Mouse (Mus musculus) heart, embryonic 13.5 days (tissue): ENCODE measurements around the gene Mocs1. TPM values are rescaled to one million over a fixed set of nuclear protein-coding genes. Genes with fewer than 3 reads are reported as not detected.

Experiments
- ATAC-seq: fragments of 200-750 bp; cut with Nextera tagmentation; 2 replicates; pipeline ENCODE4 v1.8.0; 2017; ENCODE audit warnings: moderate TSS enrichment; ENCODE audit not compliant: insufficient number of reproducible peaks, low FRiP score, low TSS enrichment; ENCODE audit errors: extremely low read depth
- H3K27ac ChIP-seq: fragments of 300-500 bp; sonication (generic); replicated peaks from 2 replicates; pipeline ENCODE4 v1.5.1; 2015; ENCODE audit warnings: moderate library complexity, mild to moderate bottlenecking, inconsistent platforms
- H3K27me3 ChIP-seq: fragments of 300-500 bp; sonication (generic); replicated peaks from 2 replicates; pipeline ENCODE4 v1.6.1; 2015; ENCODE audit warnings: mild to moderate bottlenecking, inconsistent platforms
- H3K36me3 ChIP-seq: fragments of 300-500 bp; sonication (generic); 2 replicates; pipeline ENCODE4 v1.6.1; 2015; ENCODE audit warnings: mild to moderate bottlenecking, inconsistent platforms
- H3K4me1 ChIP-seq: fragments of 300-500 bp; sonication (generic); 2 replicates; pipeline ENCODE4 v1.6.1; 2015; ENCODE audit warnings: inconsistent platforms
- H3K4me2 ChIP-seq: fragments of 300-500 bp; sonication (generic); 2 replicates; pipeline ENCODE4 v1.6.1; 2015; ENCODE audit warnings: inconsistent platforms, mild to moderate bottlenecking, moderate library complexity
- H3K4me3 ChIP-seq: fragments of 300-500 bp; sonication (generic); 2 replicates; pipeline ENCODE4 v1.5.1; 2015; ENCODE audit warnings: moderate library complexity, mild to moderate bottlenecking, inconsistent platforms
- H3K9ac ChIP-seq: fragments of 300-500 bp; sonication (generic); 2 replicates; pipeline ENCODE4 v1.6.1; 2015; ENCODE audit warnings: inconsistent platforms, mild to moderate bottlenecking, moderate library complexity
- H3K9me3 ChIP-seq: fragments of 300-500 bp; sonication (generic); 2 replicates; pipeline ENCODE4 v1.6.1; 2016; ENCODE audit warnings: inconsistent platforms
- WGBS: fragments of 180-500 bp; shearing (Covaris S2); methylation state at CpG from one replicate; pipeline ENCODE4 v1.1.7; 2015; ENCODE audit warnings: mixed read lengths; 5-methylcytosine and 5-hydroxymethylcytosine counted together
- polyA plus RNA-seq: library from polyadenylated mRNA; unstranded; fragments of >200 nt; fragmentation: Nextera tagmentation; extraction: Ambion mirVana; gene quantifications from 2 replicates; pipeline ENCODE4 v1.2.1, GENCODE M21; 2015

Gene Mocs1
- polyA plus RNA-seq, 1 experiment from 2014 or later = 5.9 TPM

DNA sequence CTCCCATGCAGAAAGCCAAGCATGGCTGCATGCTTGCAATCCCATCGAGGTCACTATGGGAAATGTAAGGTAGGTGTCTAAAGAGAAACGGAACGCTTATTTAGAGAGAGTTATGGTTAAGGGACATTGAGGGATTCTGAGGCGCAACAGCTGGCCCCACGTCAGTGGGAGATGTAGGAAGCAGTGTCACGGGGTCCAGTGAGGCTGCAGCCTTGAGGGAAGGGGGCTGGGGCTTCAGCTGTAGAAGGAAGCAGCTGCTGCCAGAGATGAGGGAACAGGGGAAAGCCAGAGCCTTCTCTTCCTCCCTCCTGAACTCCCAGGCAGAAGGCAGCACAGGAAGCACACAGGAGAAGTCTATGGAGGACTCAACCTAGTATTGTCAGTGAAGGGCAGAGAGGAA, 22.8 kb downstream of the Mocs1 start:
- H3K9me3 ChIP-seq = no peaks in the 10 kb centered on the region
- no peak overlapping the region for H3K9ac ChIP-seq
- no peak overlapping the region for H3K27ac ChIP-seq
- H3K4me3 ChIP-seq = no peak overlapping the region
- peaks cover 10% of the 10 kb centered on the region for H3K4me1 ChIP-seq
- ATAC-seq = no peak
- no peak overlapping the region for H3K4me2 ChIP-seq
- H3K36me3 ChIP-seq = peaks cover 50% of the 10 kb centered on the region
- WGBS = 58% methylated on average over 6 of the region's 6 CpGs
- H3K27me3 ChIP-seq = no peaks in the 10 kb centered on the region

DNA sequence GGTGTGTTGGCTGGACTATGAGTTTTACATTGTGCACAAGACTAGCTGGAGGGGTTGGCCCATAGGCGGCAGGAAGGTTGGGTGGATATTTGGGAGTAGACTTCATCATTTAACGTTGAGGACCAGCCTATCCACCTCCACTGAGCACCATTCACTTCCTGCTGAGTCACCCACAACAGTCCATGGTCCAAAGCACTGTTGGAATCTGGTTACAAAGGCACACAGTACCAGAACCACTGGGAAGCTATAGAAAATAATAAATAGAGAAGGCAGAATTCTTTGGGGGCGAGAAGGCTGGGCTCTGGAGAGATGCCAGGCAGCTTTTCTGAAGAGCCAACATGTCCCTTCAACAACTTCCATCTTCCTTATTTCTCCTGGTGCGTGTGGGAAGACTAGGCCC, 28.2 kb downstream of the Mocs1 start:
- no peaks in the 10 kb centered on the region for H3K4me1 ChIP-seq
- WGBS = 81% methylated on average over 4 of the region's 4 CpGs
- no peaks in the 10 kb centered on the region for H3K9me3 ChIP-seq
- H3K27ac ChIP-seq = no peak overlapping the region
- ATAC-seq = no peak
- H3K4me3 ChIP-seq = no peak overlapping the region
- H3K36me3 ChIP-seq = peaks cover 79% of the 10 kb centered on the region
- H3K27me3 ChIP-seq = no peaks in the 10 kb centered on the region
- H3K9ac ChIP-seq = no peak overlapping the region
- H3K4me2 ChIP-seq = no peak overlapping the region

DNA sequence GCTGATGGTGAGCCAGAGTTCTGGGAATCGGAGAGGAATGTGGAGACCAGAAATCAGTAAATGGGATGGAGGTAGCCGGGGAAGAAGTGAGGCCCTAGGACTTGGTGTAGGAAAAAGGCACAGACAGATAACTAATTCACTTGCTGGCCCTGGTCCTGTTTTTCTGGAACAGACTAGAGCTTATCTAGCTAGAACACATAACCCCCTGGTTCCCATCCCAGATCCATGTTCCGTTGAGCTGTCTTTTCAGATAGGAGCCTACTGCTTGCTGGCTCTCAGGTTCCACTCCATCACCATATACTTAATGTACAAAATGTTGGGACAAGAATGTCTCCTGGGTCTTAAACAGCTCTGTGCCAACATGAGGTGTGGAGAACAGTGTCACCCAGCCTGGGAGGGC, 29.7 kb downstream of the Mocs1 start:
- 58% methylated on average over 3 of the region's 3 CpGs for WGBS
- no peak overlapping the region for H3K4me3 ChIP-seq
- no peaks in the 10 kb centered on the region for H3K27me3 ChIP-seq
- ATAC-seq = no peak
- no peaks in the 10 kb centered on the region for H3K9me3 ChIP-seq
- H3K4me2 ChIP-seq = no peak overlapping the region
- H3K4me1 ChIP-seq = no peaks in the 10 kb centered on the region
- no peak overlapping the region for H3K9ac ChIP-seq
- peaks cover 88% of the 10 kb centered on the region for H3K36me3 ChIP-seq
- H3K27ac ChIP-seq = no peak overlapping the region

DNA sequence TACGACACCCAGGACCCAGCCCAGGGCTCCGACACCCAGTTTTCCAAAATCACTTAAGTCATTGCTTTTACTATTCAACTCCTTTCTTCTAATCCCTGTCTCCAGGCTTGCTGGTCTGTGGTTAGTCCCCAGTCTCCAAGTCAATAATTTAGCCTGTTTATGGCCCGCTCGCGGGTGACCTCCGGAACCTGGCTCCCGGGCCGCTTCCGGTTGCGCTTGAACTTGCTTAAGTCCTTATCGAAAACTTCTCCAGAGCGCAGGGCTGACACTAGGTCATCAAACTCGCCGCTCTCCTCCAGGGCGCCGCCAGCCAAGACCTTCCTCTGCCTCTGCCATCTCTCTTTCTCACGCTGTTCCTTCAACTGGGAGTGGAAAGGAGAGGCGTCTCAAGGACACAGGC, 30.2 kb downstream of the Mocs1 start:
- no peak overlapping the region for H3K9ac ChIP-seq
- no peak overlapping the region for H3K4me3 ChIP-seq
- H3K4me1 ChIP-seq = no peaks in the 10 kb centered on the region
- WGBS = 87% methylated on average over 18 of the region's 18 CpGs
- H3K9me3 ChIP-seq = no peaks in the 10 kb centered on the region
- H3K27me3 ChIP-seq = no peaks in the 10 kb centered on the region
- H3K27ac ChIP-seq = no peak overlapping the region
- peaks cover 89% of the 10 kb centered on the region for H3K36me3 ChIP-seq
- no peak overlapping the region for H3K4me2 ChIP-seq
- no peak for ATAC-seq

DNA sequence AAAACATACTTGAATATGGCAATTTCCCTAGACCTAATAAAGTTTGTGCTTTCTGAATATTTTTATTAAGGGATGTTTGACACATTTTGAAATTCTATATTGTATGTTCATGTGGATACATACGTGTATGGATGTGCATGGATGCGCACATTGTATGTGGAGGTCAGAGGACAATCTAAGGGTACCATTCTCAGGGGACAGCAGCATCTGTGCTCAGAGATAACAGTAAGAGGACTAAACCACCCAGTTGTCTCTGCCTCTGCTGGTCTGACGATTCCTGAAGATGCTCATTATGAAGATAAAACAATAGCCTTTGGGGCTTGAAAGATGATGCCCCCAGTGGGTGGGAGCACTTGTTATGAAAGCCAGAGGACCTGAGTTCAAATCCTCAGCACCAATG, 36.7 kb downstream of the Mocs1 start:
- no peaks in the 10 kb centered on the region for H3K4me1 ChIP-seq
- no peaks in the 10 kb centered on the region for H3K9me3 ChIP-seq
- no peak overlapping the region for H3K4me2 ChIP-seq
- H3K27me3 ChIP-seq = no peaks in the 10 kb centered on the region
- H3K36me3 ChIP-seq = peaks cover 70% of the 10 kb centered on the region
- H3K9ac ChIP-seq = no peak overlapping the region
- no peak for ATAC-seq
- no peak overlapping the region for H3K4me3 ChIP-seq
- WGBS = 78% methylated on average over 3 of the region's 3 CpGs
- H3K27ac ChIP-seq = no peak overlapping the region

DNA sequence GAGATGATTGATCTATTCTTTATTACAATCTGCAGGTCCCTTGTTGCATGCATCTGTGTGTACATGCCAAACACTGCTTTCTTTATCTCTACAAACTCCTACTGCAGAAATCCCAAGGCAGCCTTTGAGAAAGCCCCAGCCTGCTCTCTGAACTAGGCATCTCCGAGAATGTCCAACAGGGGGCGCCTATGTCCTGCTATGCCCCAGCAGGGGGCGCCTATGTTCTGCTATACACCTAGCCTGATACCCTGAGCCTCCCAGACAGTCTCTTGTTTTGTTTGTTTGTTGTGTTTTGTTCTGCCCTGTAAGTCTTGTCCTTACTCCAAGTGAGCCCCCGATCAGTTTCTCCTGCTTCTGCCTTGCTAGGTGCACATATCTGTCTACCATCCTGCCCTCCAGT, 40.1 kb downstream of the Mocs1 start:
- H3K27me3 ChIP-seq = no peaks in the 10 kb centered on the region
- no peak overlapping the region for H3K9ac ChIP-seq
- no peak overlapping the region for H3K4me3 ChIP-seq
- H3K4me1 ChIP-seq = peaks cover 16% of the 10 kb centered on the region
- peaks cover 58% of the 10 kb centered on the region for H3K36me3 ChIP-seq
- no peaks in the 10 kb centered on the region for H3K9me3 ChIP-seq
- H3K4me2 ChIP-seq = no peak overlapping the region
- no peak for ATAC-seq
- 30% methylated on average over 4 of the region's 4 CpGs for WGBS
- H3K27ac ChIP-seq = no peak overlapping the region

DNA sequence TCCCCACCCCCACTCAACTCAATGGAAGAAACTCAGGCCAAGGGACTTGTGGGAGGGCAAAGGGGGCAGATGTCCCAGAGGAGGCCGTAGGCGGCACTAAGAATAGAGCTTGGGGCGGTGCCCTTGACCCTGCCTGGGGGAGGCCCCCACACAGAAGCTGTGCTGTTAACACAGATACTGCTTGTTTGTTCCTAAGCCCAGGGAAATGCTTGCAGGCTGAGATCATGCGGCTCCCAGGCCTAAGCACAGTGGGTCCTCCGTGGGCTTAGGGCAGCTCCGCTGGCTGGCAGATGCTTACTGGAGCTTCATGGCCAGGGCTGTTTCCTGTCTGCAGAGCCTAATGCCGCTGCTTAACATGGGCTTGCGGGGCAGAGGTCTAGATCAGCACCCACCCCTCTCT, 44.5 kb downstream of the Mocs1 start:
- Histone ChIP-seq H3K4me2 (peak overlapping the region; percentile 25; the same call in 1 of the 2 replicates), H3K4me1 (peaks cover 36% of the 10 kb centered on the region), H3K9ac (peak overlapping the region; percentile 47; the same call in 1 of the 2 replicates), H3K27me3 (no peaks in the 10 kb centered on the region), H3K9me3 (no peaks in the 10 kb centered on the region), H3K4me3 (no peak overlapping the region), H3K27ac (peak overlapping the region; percentile 86), H3K36me3 (peaks cover 38% of the 10 kb centered on the region)
- peak; percentile 61; the same call in 1 of the 2 replicates for ATAC-seq
- 15% methylated on average over 8 of the region's 8 CpGs for WGBS

DNA sequence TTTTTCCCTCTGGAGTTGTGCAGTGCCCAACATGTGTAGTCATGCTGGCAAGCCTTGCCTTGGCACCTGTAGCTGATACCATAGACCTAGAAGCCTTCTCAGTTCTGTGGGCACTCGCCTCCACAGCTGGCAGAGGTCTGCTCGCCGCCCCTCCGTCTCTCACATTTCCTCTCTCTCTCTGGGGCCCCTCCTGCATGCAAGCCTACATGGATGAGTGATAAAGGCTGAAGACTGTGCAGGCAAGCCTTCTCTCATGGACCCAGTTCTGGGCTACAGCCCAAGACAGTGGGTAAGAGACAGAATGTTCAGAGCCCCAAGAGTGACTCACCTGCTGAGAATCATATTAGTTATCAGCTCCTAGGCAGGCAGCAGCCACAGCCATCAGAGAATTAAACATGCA, 45.9 kb downstream of the Mocs1 start:
- H3K9ac ChIP-seq = no peak overlapping the region
- H3K4me1 ChIP-seq = peaks cover 39% of the 10 kb centered on the region
- no peak overlapping the region for H3K27ac ChIP-seq
- no peaks in the 10 kb centered on the region for H3K9me3 ChIP-seq
- H3K27me3 ChIP-seq = no peaks in the 10 kb centered on the region
- H3K4me3 ChIP-seq = no peak overlapping the region
- ATAC-seq = no peak
- H3K4me2 ChIP-seq = no peak overlapping the region
- WGBS = 76% methylated on average over 4 of the region's 4 CpGs
- H3K36me3 ChIP-seq = peaks cover 37% of the 10 kb centered on the region

DNA sequence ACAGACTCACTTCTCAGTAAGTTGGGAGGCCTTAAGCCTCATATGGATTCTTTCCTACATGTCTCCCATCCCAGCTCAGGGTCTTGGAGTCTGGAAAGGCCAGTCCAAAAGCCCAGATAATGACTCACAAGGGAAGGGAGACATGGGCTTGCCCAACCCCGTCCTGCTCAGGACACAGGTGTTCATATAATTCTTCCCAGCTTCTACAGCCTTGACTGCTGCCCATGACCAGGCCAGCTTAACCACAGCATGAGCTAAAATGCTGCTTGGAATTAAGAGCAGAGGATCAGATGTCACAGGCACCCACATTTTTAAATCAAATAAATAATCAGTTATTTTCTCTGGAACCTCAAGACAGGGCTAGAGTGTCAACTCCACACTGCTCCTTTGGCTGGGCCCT, 47.0 kb downstream of the Mocs1 start:
- 67% methylated on average over 1 of the region's 1 CpGs for WGBS
- no peak for ATAC-seq
- no peaks in the 10 kb centered on the region for H3K27me3 ChIP-seq
- H3K27ac ChIP-seq = no peak overlapping the region
- no peak overlapping the region for H3K4me2 ChIP-seq
- no peak overlapping the region for H3K4me3 ChIP-seq
- peaks cover 38% of the 10 kb centered on the region for H3K36me3 ChIP-seq
- H3K4me1 ChIP-seq = peaks cover 39% of the 10 kb centered on the region
- H3K9ac ChIP-seq = no peak overlapping the region
- H3K9me3 ChIP-seq = no peaks in the 10 kb centered on the region

DNA sequence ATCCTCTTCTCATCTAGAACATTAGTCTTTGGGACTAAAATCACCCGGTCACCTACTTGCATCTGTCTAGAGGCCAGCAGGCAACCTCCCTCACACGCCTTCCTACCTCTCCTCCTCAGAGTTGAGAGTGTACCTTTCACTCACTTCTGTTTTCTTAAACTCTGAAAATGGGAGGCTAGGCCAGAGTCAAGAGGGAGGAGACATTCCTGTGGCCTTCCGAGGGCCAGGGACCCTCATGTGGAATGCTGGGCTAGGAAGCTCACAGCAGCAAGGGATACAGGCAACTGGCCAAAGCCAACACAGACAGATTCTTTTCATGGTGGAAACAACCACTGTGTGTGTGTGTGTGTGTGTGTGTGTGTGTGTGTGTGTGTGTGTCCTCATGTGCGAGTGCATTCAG, 49.2 kb downstream of the Mocs1 start:
- peaks cover 32% of the 10 kb centered on the region for H3K4me1 ChIP-seq
- no peaks in the 10 kb centered on the region for H3K9me3 ChIP-seq
- peak overlapping the region; percentile 50; the same call in 1 of the 2 replicates for H3K27ac ChIP-seq
- H3K9ac ChIP-seq = no peak overlapping the region
- H3K36me3 ChIP-seq = peaks cover 44% of the 10 kb centered on the region
- 56% methylated on average over 4 of the region's 4 CpGs for WGBS
- no peak overlapping the region for H3K4me2 ChIP-seq
- ATAC-seq = no peak
- no peaks in the 10 kb centered on the region for H3K27me3 ChIP-seq
- H3K4me3 ChIP-seq = no peak overlapping the region

DNA sequence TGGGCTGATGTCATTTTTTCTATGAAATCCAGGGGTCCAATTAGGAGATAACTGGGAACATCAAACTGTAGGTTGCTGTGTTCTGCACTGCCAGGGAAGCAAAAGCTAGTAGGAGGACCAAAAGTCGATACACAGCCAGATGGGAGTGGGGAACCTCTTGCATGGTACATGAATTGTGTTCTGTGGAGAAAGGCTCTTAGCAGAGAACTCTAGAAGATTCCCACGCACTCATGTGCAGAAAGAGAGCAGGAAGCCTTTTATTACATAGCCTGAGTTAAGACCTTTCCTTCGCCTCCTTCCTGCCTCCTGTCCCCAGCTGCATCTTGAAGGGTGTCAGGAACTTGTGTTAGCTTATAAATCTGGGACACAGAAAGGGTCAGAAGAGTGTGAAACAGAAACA, 53.7 kb downstream of the Mocs1 start:
- Histone ChIP-seq H3K9me3 (no peaks in the 10 kb centered on the region), H3K4me2 (no peak overlapping the region), H3K9ac (no peak overlapping the region), H3K27ac (no peak overlapping the region), H3K4me1 (peaks cover 17% of the 10 kb centered on the region), H3K27me3 (no peaks in the 10 kb centered on the region), H3K36me3 (peaks cover 64% of the 10 kb centered on the region), H3K4me3 (no peak overlapping the region)
- ATAC-seq = no peak
- 87% methylated on average over 3 of the region's 3 CpGs for WGBS

DNA sequence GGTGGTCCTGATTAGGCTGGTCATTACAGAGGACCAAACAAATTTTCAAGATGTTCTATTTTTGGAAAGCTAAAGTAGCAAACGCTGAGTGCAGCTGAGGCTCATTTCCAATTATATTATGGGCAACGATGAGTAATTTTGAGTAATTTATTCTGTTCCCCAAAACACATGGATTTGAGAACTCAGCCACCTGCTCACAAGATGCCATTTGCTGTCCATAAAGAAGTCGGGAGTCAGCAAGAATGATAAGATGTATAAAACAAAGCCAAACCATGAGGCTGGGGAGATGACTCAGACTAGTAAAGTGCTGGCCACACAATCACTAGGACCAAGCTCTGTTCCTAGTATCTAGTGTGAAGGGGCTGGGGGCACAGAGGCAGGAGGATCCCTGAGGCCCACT, 56.3 kb downstream of the Mocs1 start:
- ATAC-seq = no peak
- Histone ChIP-seq H3K9ac (no peak overlapping the region), H3K27ac (peak overlapping the region; percentile 15; the same call in 1 of the 2 replicates), H3K4me1 (peaks cover 25% of the 10 kb centered on the region), H3K27me3 (no peaks in the 10 kb centered on the region), H3K4me3 (no peak overlapping the region), H3K9me3 (no peaks in the 10 kb centered on the region), H3K4me2 (no peak overlapping the region), H3K36me3 (peaks cover 69% of the 10 kb centered on the region)
- 49% methylated on average over 3 of the region's 3 CpGs for WGBS
